Mouse (Mus musculus): ENCODE data around the gene Mrps9.

Mrps9 gene

GRCm38 (mm10) chr1:42894695-42895094 lies 43.7 kb downstream of the Mrps9 start:
- in situ Hi-C loops (cut with MboI, MseI): no loop called here

GRCm38 (mm10) chr1:42905148-42905547 lies 54.1 kb downstream of the Mrps9 start:
- in situ Hi-C loops (cut with MboI, MseI): loop anchor here (5.0 to 25.0 kb wide), 2 partner anchors 207 to 1157 kb away; partner anchors contain the start of gene Gm8251 (in 1 of the 2)

- in situ Hi-C loops (cut with MboI, MseI): loop anchor here (5.0 to 25.0 kb wide), 2 partner anchors 206 to 1156 kb away; partner anchors contain the start of gene Gm8251 (in 1 of the 2)
Measured at GRCm38 (mm10) chr1:42906696-42907095, 55.7 kb downstream of the Mrps9 start.

GRCm38 (mm10) chr1:42907153-42907552 lies 56.1 kb downstream of the Mrps9 start:
- in situ Hi-C loops (cut with MboI, MseI): loop anchor here (5.0 to 25.0 kb wide), 2 partner anchors 205 to 1155 kb away; partner anchors contain the start of gene Gm8251 (in 1 of the 2)

- in situ Hi-C loops (cut with MboI, MseI): loop anchor here (5.0 to 25.0 kb wide), 3 partner anchors 142 to 1147 kb away; partner anchors contain the start of gene Gm8251 (in 1 of the 2)
Measured at GRCm38 (mm10) chr1:42915062-42915461, 64.0 kb downstream of the Mrps9 start.

GRCm38 (mm10) chr1:42916719-42917118 lies 65.7 kb downstream of the Mrps9 start:
- in situ Hi-C loops (cut with MboI, MseI): loop anchor here (5.0 to 25.0 kb wide), 3 partner anchors 141 to 1146 kb away; partner anchors contain the start of gene Gm8251 (in 1 of the 2)

- in situ Hi-C loops (cut with MboI, MseI): loop anchor here (5.0 to 25.0 kb wide), 3 partner anchors 139 to 1144 kb away; partner anchors contain the start of gene Gm8251 (in 1 of the 2)
Measured at GRCm38 (mm10) chr1:42917908-42918307, 66.9 kb downstream of the Mrps9 start.

- in situ Hi-C loops (cut with MboI, MseI): loop anchor here in 1 of 2 experiments (10.0 to 25.0 kb wide), 2 partner anchors 351 to 1138 kb away; partner anchors contain the start of gene Gm8251
Measured at GRCm38 (mm10) chr1:42923924-42924323, 72.9 kb downstream of the Mrps9 start.

GRCm38 (mm10) chr1:42933613-42934012 lies 82.6 kb downstream of the Mrps9 start:
- in situ Hi-C loops (cut with MboI, MseI): loop anchor here in 1 of 2 experiments (10.0 kb wide), 2 partner anchors 739 to 1499 kb away; no protein-coding TSS in a partner anchor

GRCm38 (mm10) chr1:42948486-42948885 lies 97.5 kb downstream of the Mrps9 start:
- in situ Hi-C loops (cut with MboI, MseI): no loop called here

- in situ Hi-C loops (cut with MboI, MseI): no loop called here
Measured at GRCm38 (mm10) chr1:42952734-42953481, 101.9 kb downstream of the Mrps9 start, which contains the start of gene Gpr45. Gpr45 (plus strand) TSS chr1:42952872.

GRCm38 (mm10) chr1:42953482-42953822 lies 102.4 kb downstream of the Mrps9 start:
- in situ Hi-C loops (cut with MboI, MseI): no loop called here
